Mouse (Mus musculus): ENCODE data around the gene Hgd.

- TF ChIP-seq CTCF (IDR thresholded peaks at IDR 0.05; ENCODE audit: extremely low read depth, insufficient read length, insufficient replicate concordance, low read depth, low read length) (no peak), POLR2A (IDR thresholded peaks at IDR 0.05; ENCODE audit: low read depth, low read length) (no peak)
Measured at GRCm38 (mm10) chr16:37654831-37655455, 75.0 kb downstream of the Hgd start.

Measured in small intestine, adult 2 months (tissue).